Mouse (Mus musculus): ENCODE measurements at regions not wholly inside any gene's neighbourhood (a gene's known extent, or its start where the extent isn't known, plus 50 kb on each side); places are given as distances from the start of the nearest gene placed in this dataset.

GRCm38 (mm10) chr11:7348601-7349000 lies 134.9 kb upstream of the Igfbp3 start:
- Histone ChIP-seq H3K36me3 (ENCODE audit: control insufficient read depth, insufficient read depth, low read length) (no peaks in the 10 kb centered on the region), H3K4me2 (ENCODE audit: low read length) (no peak overlapping the region), H3K9ac (ENCODE audit: low read depth, low read length) (no peak overlapping the region), H3K4me1 (ENCODE audit: control insufficient read depth, insufficient read depth, low read length) (no peaks in the 10 kb centered on the region), H3K27ac (ENCODE audit: low read length) (no peak overlapping the region), H3K4me3 (ENCODE audit: low read depth, low read length) (no peak overlapping the region), H3K9me3 (replicated peaks; ENCODE audit: control insufficient read depth, low read length, poor library complexity, severe bottlenecking) (no peaks in the 10 kb centered on the region), H3K27me3 (ENCODE audit: control insufficient read depth, insufficient read depth, low read depth, low read length) (no peaks in the 10 kb centered on the region)
- WGBS: 90% methylated on average over 1 of the region's 1 CpGs
- no peak for ATAC-seq

DNA sequence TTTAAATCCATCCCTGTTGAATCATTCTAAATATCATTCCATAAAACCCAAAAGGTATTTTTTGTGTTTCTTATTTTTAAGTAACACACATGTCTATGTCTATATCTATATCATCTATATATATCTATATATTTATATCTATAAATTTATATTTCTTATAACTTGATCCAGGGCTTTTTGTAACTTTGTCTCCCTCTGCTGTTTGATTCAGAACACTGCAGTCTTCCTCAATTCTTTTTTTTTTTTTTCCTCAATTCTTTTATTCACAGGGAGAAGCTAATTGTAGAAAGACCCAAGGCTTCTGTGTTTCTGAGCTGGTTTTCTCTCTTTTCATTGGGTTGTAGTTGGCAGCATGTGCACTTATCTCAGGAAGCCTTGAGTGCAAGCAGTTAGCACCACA lies 124.1 kb upstream of the Igfbp3 start:
- H3K4me1 ChIP-seq (ENCODE audit: control insufficient read depth, insufficient read depth, low read length): no peaks in the 10 kb centered on the region
- no peaks in the 10 kb centered on the region for H3K36me3 ChIP-seq (ENCODE audit: control insufficient read depth, insufficient read depth, low read length)
- H3K27ac ChIP-seq (ENCODE audit: low read length): no peak overlapping the region
- ATAC-seq: no peak
- no peak overlapping the region for H3K9ac ChIP-seq (ENCODE audit: low read depth, low read length)
- no peaks in the 10 kb centered on the region for H3K27me3 ChIP-seq (ENCODE audit: control insufficient read depth, insufficient read depth, low read depth, low read length)
- H3K9me3 ChIP-seq (replicated peaks; ENCODE audit: control insufficient read depth, low read length, poor library complexity, severe bottlenecking): peaks cover 4% of the 10 kb centered on the region; the same call in 1 of the 2 replicates
- no peak overlapping the region for H3K4me2 ChIP-seq (ENCODE audit: low read length)
- H3K4me3 ChIP-seq (ENCODE audit: low read depth, low read length): no peak overlapping the region

- Histone ChIP-seq H3K9ac (ENCODE audit: low read depth, low read length) (no peak overlapping the region), H3K27ac (ENCODE audit: low read length) (no peak overlapping the region), H3K27me3 (ENCODE audit: control insufficient read depth, insufficient read depth, low read depth, low read length) (no peaks in the 10 kb centered on the region), H3K36me3 (ENCODE audit: control insufficient read depth, insufficient read depth, low read length) (no peaks in the 10 kb centered on the region), H3K4me2 (ENCODE audit: low read length) (no peak overlapping the region), H3K4me3 (ENCODE audit: low read depth, low read length) (no peak overlapping the region), H3K9me3 (replicated peaks; ENCODE audit: control insufficient read depth, low read length, poor library complexity, severe bottlenecking) (no peaks in the 10 kb centered on the region), H3K4me1 (ENCODE audit: control insufficient read depth, insufficient read depth, low read length) (no peaks in the 10 kb centered on the region)
- no peak for ATAC-seq
- 77% methylated on average over 3 of the region's 3 CpGs for WGBS
Observed at GRCm38 (mm10) chr11:7317409-7317970, 103.8 kb upstream of the Igfbp3 start.

DNA sequence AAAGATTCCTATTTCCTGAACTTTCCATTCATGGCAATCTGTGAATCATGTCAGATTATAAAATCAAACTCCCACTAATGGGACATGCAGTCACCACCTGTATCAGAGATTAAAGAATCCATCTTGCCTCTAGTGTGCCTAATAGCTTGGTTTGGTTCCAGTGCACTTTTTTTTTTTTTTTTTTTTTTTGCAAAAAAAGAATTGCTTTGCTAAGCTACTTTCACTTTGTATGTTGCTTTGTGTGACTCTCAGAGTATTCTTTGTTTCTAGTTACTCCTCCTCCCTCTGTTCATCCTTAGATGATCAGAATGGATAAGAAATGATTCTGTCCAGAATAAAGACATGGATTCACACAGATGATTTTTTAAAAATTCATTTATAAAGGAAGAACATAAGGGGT lies 82.5 kb upstream of the Igfbp3 start:
- no peaks in the 10 kb centered on the region for H3K4me1 ChIP-seq (ENCODE audit: control insufficient read depth, insufficient read depth, low read length)
- H3K4me3 ChIP-seq (ENCODE audit: low read depth, low read length): no peak overlapping the region
- no peaks in the 10 kb centered on the region for H3K27me3 ChIP-seq (ENCODE audit: control insufficient read depth, insufficient read depth, low read depth, low read length)
- H3K36me3 ChIP-seq (ENCODE audit: control insufficient read depth, insufficient read depth, low read length): no peaks in the 10 kb centered on the region
- no peak for ATAC-seq
- H3K9me3 ChIP-seq (replicated peaks; ENCODE audit: control insufficient read depth, low read length, poor library complexity, severe bottlenecking): no peaks in the 10 kb centered on the region; the same call in 1 of the 2 replicates
- no peak overlapping the region for H3K4me2 ChIP-seq (ENCODE audit: low read length)
- H3K27ac ChIP-seq (ENCODE audit: low read length): no peak overlapping the region
- no peak overlapping the region for H3K9ac ChIP-seq (ENCODE audit: low read depth, low read length)

DNA sequence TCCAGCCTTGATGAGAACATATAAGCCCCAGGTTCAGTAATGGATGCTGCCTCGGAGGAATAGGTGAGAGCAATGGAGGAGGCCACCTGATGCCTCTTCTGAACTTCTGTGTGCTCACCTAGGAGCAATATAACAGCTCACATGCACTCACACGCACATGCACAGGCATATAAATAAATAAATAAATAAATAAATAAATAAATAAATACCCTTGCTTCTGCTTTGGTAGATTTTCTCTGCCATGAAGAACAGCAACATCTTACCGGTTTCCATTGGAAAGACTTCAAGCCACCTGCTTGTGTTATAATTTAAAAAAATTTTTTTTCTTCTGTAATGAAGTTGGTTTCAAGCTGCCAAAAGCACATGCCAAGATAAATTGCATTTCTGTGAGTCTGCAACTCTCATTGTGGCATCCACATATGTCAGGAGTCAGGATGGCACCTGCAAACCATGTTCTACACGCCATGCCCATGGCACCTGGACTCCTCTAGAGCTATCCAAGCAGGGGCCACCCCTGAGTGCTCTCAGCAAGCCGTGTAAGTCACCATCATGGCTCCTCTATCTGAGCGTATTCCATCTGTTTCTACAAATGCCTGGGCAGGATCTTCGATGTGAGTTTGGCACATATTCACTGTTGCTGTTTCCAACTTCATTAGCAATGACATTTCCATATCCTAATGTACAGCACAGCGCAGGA lies 75.7 kb upstream of the Igfbp3 start:
- Histone ChIP-seq H3K27me3 (ENCODE audit: control insufficient read depth, insufficient read depth, low read depth, low read length) (no peaks in the 10 kb centered on the region), H3K4me1 (ENCODE audit: control insufficient read depth, insufficient read depth, low read length) (no peaks in the 10 kb centered on the region), H3K27ac (ENCODE audit: low read length) (no peak overlapping the region), H3K4me2 (ENCODE audit: low read length) (no peak overlapping the region), H3K36me3 (ENCODE audit: control insufficient read depth, insufficient read depth, low read length) (no peaks in the 10 kb centered on the region), H3K4me3 (ENCODE audit: low read depth, low read length) (no peak overlapping the region), H3K9ac (ENCODE audit: low read depth, low read length) (no peak overlapping the region), H3K9me3 (replicated peaks; ENCODE audit: control insufficient read depth, low read length, poor library complexity, severe bottlenecking) (no peaks in the 10 kb centered on the region; the same call in 1 of the 2 replicates)
- WGBS: 93% methylated on average over 8 of the region's 8 CpGs
- ATAC-seq: no peak

- H3K4me2 ChIP-seq (ENCODE audit: low read length): no peak overlapping the region
- 69% methylated on average over 4 of the region's 4 CpGs for WGBS
- ATAC-seq: no peak
- H3K36me3 ChIP-seq (ENCODE audit: control insufficient read depth, insufficient read depth, low read length): no peaks in the 10 kb centered on the region
- no peaks in the 10 kb centered on the region for H3K9me3 ChIP-seq (replicated peaks; ENCODE audit: control insufficient read depth, low read length, poor library complexity, severe bottlenecking)
- no peaks in the 10 kb centered on the region for H3K27me3 ChIP-seq (ENCODE audit: control insufficient read depth, insufficient read depth, low read depth, low read length)
- no peaks in the 10 kb centered on the region for H3K4me1 ChIP-seq (ENCODE audit: control insufficient read depth, insufficient read depth, low read length)
- no peak overlapping the region for H3K27ac ChIP-seq (ENCODE audit: low read length)
- no peak overlapping the region for H3K9ac ChIP-seq (ENCODE audit: low read depth, low read length)
- H3K4me3 ChIP-seq (ENCODE audit: low read depth, low read length): no peak overlapping the region
Observed at GRCm38 (mm10) chr11:7284836-7285490, 71.2 kb upstream of the Igfbp3 start.

- Histone ChIP-seq H3K27ac (ENCODE audit: low read length) (no peak overlapping the region), H3K9ac (ENCODE audit: low read depth, low read length) (no peak overlapping the region), H3K27me3 (ENCODE audit: control insufficient read depth, insufficient read depth, low read depth, low read length) (no peaks in the 10 kb centered on the region), H3K9me3 (replicated peaks; ENCODE audit: control insufficient read depth, low read length, poor library complexity, severe bottlenecking) (no peaks in the 10 kb centered on the region), H3K4me1 (ENCODE audit: control insufficient read depth, insufficient read depth, low read length) (no peaks in the 10 kb centered on the region), H3K36me3 (ENCODE audit: control insufficient read depth, insufficient read depth, low read length) (no peaks in the 10 kb centered on the region), H3K4me3 (ENCODE audit: low read depth, low read length) (no peak overlapping the region), H3K4me2 (ENCODE audit: low read length) (no peak overlapping the region)
- WGBS: 83% methylated on average over 3 of the region's 3 CpGs
- ATAC-seq: no peak
Observed at GRCm38 (mm10) chr11:7282981-7283380, 69.3 kb upstream of the Igfbp3 start.

- Histone ChIP-seq H3K4me2 (ENCODE audit: low read length) (no peak overlapping the region), H3K27ac (ENCODE audit: low read length) (no peak overlapping the region), H3K4me1 (ENCODE audit: control insufficient read depth, insufficient read depth, low read length) (no peaks in the 10 kb centered on the region), H3K27me3 (ENCODE audit: control insufficient read depth, insufficient read depth, low read depth, low read length) (no peaks in the 10 kb centered on the region), H3K9ac (ENCODE audit: low read depth, low read length) (no peak overlapping the region), H3K36me3 (ENCODE audit: control insufficient read depth, insufficient read depth, low read length) (no peaks in the 10 kb centered on the region), H3K9me3 (replicated peaks; ENCODE audit: control insufficient read depth, low read length, poor library complexity, severe bottlenecking) (no peaks in the 10 kb centered on the region), H3K4me3 (ENCODE audit: low read depth, low read length) (no peak overlapping the region)
- ATAC-seq: no peak
- WGBS: 84% methylated on average over 2 of the region's 2 CpGs
Observed at GRCm38 (mm10) chr11:7282188-7282587, 68.5 kb upstream of the Igfbp3 start.

DNA sequence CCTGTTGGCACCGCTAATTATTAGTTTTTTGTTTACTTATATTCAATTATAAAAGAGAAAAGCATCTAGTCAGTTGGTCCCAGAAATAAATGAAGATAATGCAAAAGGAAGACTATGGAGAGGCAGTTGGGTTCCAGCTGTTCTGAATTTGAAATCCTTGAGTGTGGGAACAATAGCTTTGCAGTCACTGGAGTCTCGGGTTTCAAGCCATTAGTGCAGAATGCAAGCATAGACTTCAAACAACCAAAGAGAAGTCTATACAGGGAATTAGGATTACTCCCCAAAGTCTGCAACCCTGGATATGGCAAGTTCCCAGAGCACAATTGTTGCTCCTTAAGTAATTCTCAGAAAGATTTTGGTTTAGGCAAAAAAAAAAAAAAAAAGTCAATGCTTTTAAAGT lies 67.9 kb upstream of the Igfbp3 start:
- Histone ChIP-seq H3K4me3 (ENCODE audit: low read depth, low read length) (no peak overlapping the region), H3K27ac (ENCODE audit: low read length) (no peak overlapping the region), H3K27me3 (ENCODE audit: control insufficient read depth, insufficient read depth, low read depth, low read length) (no peaks in the 10 kb centered on the region), H3K36me3 (ENCODE audit: control insufficient read depth, insufficient read depth, low read length) (no peaks in the 10 kb centered on the region), H3K4me2 (ENCODE audit: low read length) (no peak overlapping the region), H3K4me1 (ENCODE audit: control insufficient read depth, insufficient read depth, low read length) (no peaks in the 10 kb centered on the region), H3K9me3 (replicated peaks; ENCODE audit: control insufficient read depth, low read length, poor library complexity, severe bottlenecking) (no peaks in the 10 kb centered on the region), H3K9ac (ENCODE audit: low read depth, low read length) (no peak overlapping the region)
- WGBS: 18% methylated on average over 2 of the region's 2 CpGs
- no peak for ATAC-seq

All from midbrain, embryonic 16.5 days (tissue).